Mouse (Mus musculus): Measurements from ENCODE around the gene Tnni1. TPM values are rescaled to one million over a fixed set of nuclear protein-coding genes. Genes with fewer than 3 reads are reported as not detected.

The Tnni1 gene
- polyA plus RNA-seq, 1 experiment from 2014 or later = 297 TPM

DNA sequence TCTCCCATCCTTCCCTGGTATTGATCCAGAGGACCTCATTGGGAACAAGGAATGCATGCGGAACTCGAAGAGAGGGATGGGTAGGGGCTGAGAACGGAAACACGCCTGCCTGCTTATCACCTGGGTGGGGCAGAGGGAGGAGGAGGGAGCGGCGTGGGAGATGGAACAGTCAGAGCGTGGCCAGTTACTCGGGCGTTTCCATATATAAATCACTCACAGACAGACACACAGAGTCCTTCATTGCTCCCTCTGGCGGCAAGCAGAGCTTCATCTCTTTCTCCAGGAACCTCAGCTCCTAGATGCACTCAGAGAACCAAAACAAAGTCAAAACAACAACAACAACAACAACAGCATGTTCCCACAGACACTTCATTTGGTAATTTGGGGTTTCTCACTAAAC, 9.5 kb downstream of the Tnni1 start:
- no peaks in the 10 kb centered on the region for H3K36me3 ChIP-seq
- H3K4me1 ChIP-seq = peaks cover 14% of the 10 kb centered on the region
- no peaks in the 10 kb centered on the region for H3K27me3 ChIP-seq
- no peak overlapping the region for H3K4me3 ChIP-seq (replicated peaks)
- no peak overlapping the region for H3K27ac ChIP-seq (replicated peaks)
- ATAC-seq (ENCODE audit: insufficient number of reproducible peaks, low FRiP score, low TSS enrichment, low read depth) = no peak
- H3K9ac ChIP-seq = no peak overlapping the region
- H3K4me2 ChIP-seq (replicated peaks) = no peak overlapping the region
- WGBS = 35% methylated on average over 10 of the region's 10 CpGs
- no peaks in the 10 kb centered on the region for H3K9me3 ChIP-seq (replicated peaks)

GRCm38 (mm10) chr1:135789815-135790214, 10.6 kb downstream of the Tnni1 start:
- Histone ChIP-seq H3K27ac (replicated peaks) (no peak overlapping the region), H3K9me3 (replicated peaks) (no peaks in the 10 kb centered on the region), H3K36me3 (no peaks in the 10 kb centered on the region), H3K27me3 (no peaks in the 10 kb centered on the region), H3K4me2 (replicated peaks) (no peak overlapping the region), H3K9ac (no peak overlapping the region), H3K4me1 (peaks cover 24% of the 10 kb centered on the region), H3K4me3 (replicated peaks) (no peak overlapping the region)
- ATAC-seq (ENCODE audit: insufficient number of reproducible peaks, low FRiP score, low TSS enrichment, low read depth) = no peak
- 14% methylated on average over 5 of the region's 5 CpGs for WGBS

- ATAC-seq (ENCODE audit: insufficient number of reproducible peaks, low FRiP score, low TSS enrichment, low read depth) = no peak
- H3K9me3 ChIP-seq (replicated peaks) = no peaks in the 10 kb centered on the region
- H3K27me3 ChIP-seq = no peaks in the 10 kb centered on the region
- H3K27ac ChIP-seq (replicated peaks) = peak overlapping the region; percentile 85
- H3K4me3 ChIP-seq (replicated peaks) = no peak overlapping the region
- H3K4me2 ChIP-seq (replicated peaks) = no peak overlapping the region
- H3K4me1 ChIP-seq = peaks cover 26% of the 10 kb centered on the region
- no peaks in the 10 kb centered on the region for H3K36me3 ChIP-seq
- 52% methylated on average over 13 of the region's 13 CpGs for WGBS
- no peak overlapping the region for H3K9ac ChIP-seq
Observed at GRCm38 (mm10) chr1:135792143-135792939, 13.1 kb downstream of the Tnni1 start.

DNA sequence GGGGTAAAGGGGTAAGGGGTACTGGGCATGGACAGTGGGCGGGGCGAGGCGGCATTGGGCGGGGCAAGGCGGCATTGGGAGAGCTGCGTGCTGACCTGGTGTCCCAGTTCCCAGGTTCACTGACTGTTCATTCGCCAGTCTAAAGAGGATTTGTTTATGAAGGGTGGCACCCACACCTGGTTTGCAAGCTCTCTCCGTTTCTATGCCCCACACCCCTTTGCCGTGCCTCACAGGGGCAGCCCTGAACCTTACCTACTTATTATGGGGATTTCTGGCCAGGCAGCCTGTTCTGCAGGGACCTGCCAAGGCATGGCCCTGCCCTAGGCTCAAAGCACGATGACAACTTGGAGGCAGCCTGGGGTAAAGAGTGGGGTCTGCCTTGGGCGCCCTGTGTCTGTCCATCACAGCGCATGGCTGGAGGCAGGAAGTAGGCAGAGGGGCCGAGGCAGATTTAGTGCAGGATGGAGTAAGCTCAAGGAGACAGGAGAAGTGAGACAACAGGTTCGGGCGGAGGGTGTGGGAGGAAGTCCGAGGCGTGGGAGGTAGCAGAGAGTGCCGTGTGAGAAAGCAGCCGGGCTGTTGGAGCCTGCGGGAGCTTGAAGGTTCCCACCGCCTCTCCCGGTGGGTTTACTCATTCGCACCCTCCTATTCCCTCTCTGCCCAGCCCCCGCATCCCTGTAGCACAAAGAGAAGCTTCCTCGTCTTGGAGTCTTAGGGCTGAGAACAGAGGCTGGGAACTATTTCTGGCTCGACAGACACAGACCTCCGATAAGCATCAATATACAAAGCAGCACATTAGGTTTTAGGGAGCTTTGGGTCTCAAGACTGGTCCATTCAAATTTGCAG, 14.4 kb downstream of the Tnni1 start:
- peak; percentile 5; the same call in 1 of the 2 replicates for ATAC-seq (ENCODE audit: insufficient number of reproducible peaks, low FRiP score, low TSS enrichment, low read depth)
- WGBS = 12% methylated on average over 27 of the region's 27 CpGs
- H3K27me3 ChIP-seq = no peaks in the 10 kb centered on the region
- H3K4me2 ChIP-seq (replicated peaks) = peak overlapping the region; percentile 48
- H3K9me3 ChIP-seq (replicated peaks) = no peaks in the 10 kb centered on the region
- no peaks in the 10 kb centered on the region for H3K36me3 ChIP-seq
- peaks cover 26% of the 10 kb centered on the region for H3K4me1 ChIP-seq
- peak overlapping the region; percentile 1; the same call in 1 of the 2 replicates for H3K9ac ChIP-seq
- peak overlapping the region; percentile 22 for H3K4me3 ChIP-seq (replicated peaks)
- peak overlapping the region; percentile 85 for H3K27ac ChIP-seq (replicated peaks)

DNA sequence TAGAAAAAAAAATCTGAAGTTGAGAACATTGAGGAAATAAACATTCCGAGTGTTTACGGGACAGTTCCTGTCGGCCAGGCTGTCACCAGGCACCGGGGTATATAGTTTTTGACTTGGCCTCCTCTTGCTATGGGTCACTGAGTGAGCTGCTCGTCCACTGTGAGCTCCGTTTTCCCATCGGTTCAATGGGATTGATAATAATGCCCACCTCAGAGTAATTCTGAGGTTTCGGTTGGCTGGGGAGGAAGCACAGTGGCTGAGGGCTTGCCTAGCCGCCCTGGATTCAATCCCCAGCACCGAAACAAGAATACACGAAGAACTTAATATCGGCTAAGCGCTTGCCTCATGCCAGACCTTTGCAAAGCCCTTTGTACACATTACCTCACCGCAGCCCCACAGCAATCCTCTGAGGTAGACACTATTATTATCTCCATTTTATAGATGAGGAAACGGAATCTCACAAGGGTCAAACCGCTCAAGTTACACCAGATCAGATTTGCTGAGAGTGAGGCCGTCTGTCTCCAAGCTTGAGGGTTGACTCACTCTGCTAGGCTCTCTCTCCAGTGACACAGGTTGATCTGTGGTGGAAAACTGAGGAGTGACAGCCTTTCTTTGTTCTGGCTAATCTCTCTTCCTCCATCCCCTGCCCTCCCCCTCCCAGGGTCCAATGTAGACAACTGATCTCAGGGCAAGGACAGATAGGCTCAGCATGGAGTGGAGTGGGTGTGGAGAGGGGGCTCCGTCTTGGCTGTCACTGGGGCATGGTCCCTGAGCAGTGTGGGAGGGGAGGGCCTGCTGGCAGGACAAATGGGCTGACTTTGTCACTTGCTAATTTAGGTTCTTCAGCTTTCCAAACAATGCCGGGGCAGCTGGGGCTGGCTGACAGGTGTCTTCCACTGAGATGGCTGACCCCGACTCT, 15.2 kb downstream of the Tnni1 start:
- peaks cover 26% of the 10 kb centered on the region for H3K4me1 ChIP-seq
- peak; percentile 51; the same call in 1 of the 2 replicates for ATAC-seq (ENCODE audit: insufficient number of reproducible peaks, low FRiP score, low TSS enrichment, low read depth)
- no peaks in the 10 kb centered on the region for H3K27me3 ChIP-seq
- H3K27ac ChIP-seq (replicated peaks) = peak overlapping the region; percentile 85
- H3K9ac ChIP-seq = no peak overlapping the region
- H3K4me3 ChIP-seq (replicated peaks) = peak overlapping the region; percentile 22
- 33% methylated on average over 20 of the region's 20 CpGs for WGBS
- H3K36me3 ChIP-seq = no peaks in the 10 kb centered on the region
- H3K4me2 ChIP-seq (replicated peaks) = peak overlapping the region; percentile 48
- no peaks in the 10 kb centered on the region for H3K9me3 ChIP-seq (replicated peaks)

GRCm38 (mm10) chr1:135798492-135798891, 19.3 kb downstream of the Tnni1 start:
- no peak overlapping the region for H3K27ac ChIP-seq (replicated peaks)
- H3K4me3 ChIP-seq (replicated peaks) = no peak overlapping the region
- 56% methylated on average over 1 of the region's 1 CpGs for WGBS
- H3K4me2 ChIP-seq (replicated peaks) = no peak overlapping the region
- no peaks in the 10 kb centered on the region for H3K9me3 ChIP-seq (replicated peaks)
- no peak overlapping the region for H3K9ac ChIP-seq
- peaks cover 28% of the 10 kb centered on the region for H3K4me1 ChIP-seq
- H3K27me3 ChIP-seq = no peaks in the 10 kb centered on the region
- no peaks in the 10 kb centered on the region for H3K36me3 ChIP-seq
- ATAC-seq (ENCODE audit: insufficient number of reproducible peaks, low FRiP score, low TSS enrichment, low read depth) = no peak

DNA sequence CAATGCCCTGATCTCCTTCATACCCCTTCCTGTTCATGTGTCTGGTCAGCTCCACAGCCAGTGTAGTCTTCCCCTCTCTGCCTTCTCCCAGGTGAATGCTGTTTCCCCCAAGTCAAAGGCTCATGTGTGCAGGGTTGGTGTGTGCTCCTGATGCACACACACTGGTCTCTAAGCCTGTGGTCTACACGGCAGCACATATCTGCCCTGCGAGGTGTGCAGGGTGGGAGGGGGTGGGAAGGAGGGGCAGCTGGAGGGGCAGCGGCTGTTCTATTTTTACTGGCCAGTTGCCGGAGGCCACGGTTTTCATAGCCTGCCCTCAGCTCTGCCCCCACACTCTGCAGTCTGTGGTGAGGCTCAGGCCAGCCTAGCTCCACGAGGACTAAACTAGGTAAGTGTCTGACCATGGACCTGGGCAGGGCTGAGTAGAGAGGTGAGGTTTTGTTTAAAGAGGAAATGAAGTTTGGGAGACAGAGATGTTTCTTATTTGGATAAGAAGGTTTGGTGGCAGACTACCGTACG, 19.9 kb downstream of the Tnni1 start:
- H3K4me2 ChIP-seq (replicated peaks) = no peak overlapping the region
- peaks cover 21% of the 10 kb centered on the region for H3K4me1 ChIP-seq
- no peaks in the 10 kb centered on the region; the same call in 1 of the 2 replicates for H3K27me3 ChIP-seq
- no peaks in the 10 kb centered on the region for H3K36me3 ChIP-seq
- peak overlapping the region; percentile 22; the same call in 1 of the 2 replicates for H3K27ac ChIP-seq (replicated peaks)
- H3K4me3 ChIP-seq (replicated peaks) = no peak overlapping the region
- H3K9me3 ChIP-seq (replicated peaks) = no peaks in the 10 kb centered on the region
- no peak; the same call in 1 of the 2 replicates for ATAC-seq (ENCODE audit: insufficient number of reproducible peaks, low FRiP score, low TSS enrichment, low read depth)
- WGBS = 54% methylated on average over 8 of the region's 8 CpGs
- H3K9ac ChIP-seq = no peak overlapping the region

DNA sequence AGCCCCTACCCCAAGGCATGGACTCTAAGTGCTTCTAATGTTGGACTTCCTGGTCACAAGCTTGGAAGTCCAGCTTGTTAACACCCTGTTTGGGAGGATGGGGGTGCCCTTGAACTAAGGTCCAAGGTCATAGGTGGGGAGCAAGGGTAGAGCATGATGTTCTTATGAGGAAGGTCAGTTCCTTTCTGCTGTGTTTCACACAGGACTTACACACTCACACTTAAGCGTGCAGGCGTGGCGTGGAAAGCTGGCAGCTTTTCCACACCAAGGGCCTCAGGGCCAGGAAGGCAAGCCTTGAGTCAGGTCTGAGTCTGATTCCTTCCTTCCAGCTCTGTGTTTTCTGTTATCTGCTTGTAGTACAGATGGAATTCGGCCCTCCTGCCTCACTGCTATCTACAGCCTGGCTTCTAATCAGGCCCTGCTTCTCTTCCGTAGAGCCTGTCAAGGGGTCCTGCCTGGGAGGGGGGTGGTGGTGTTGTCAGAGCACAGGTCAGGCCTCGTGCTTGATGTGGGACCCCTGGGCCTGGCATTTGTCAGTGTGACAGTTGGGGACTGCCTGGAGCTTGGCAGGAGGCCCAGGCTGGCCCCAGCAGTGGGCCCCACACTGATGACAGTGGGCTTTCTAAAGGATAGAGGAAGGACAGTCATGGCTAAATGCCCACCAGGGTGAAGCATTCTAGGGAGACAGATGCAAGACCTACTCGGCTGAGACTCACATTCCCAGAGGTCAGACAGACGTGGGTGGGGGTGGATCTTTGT, 21.1 kb downstream of the Tnni1 start:
- Histone ChIP-seq H3K36me3 (no peaks in the 10 kb centered on the region), H3K4me1 (peaks cover 13% of the 10 kb centered on the region), H3K27me3 (no peaks in the 10 kb centered on the region; the same call in 1 of the 2 replicates), H3K27ac (replicated peaks) (peak overlapping the region; percentile 23; the same call in 1 of the 2 replicates), H3K4me3 (replicated peaks) (no peak overlapping the region; the same call in 1 of the 2 replicates), H3K4me2 (replicated peaks) (no peak overlapping the region), H3K9ac (no peak overlapping the region), H3K9me3 (replicated peaks) (no peaks in the 10 kb centered on the region)
- 42% methylated on average over 8 of the region's 8 CpGs for WGBS
- ATAC-seq (ENCODE audit: insufficient number of reproducible peaks, low FRiP score, low TSS enrichment, low read depth) = peak; percentile 69

GRCm38 (mm10) chr1:135807546-135807945, 28.3 kb downstream of the Tnni1 start:
- H3K27ac ChIP-seq (replicated peaks) = no peak overlapping the region
- ATAC-seq (ENCODE audit: insufficient number of reproducible peaks, low FRiP score, low TSS enrichment, low read depth) = no peak
- H3K4me1 ChIP-seq = peaks cover 9% of the 10 kb centered on the region
- no peak overlapping the region for H3K4me2 ChIP-seq (replicated peaks)
- no peaks in the 10 kb centered on the region for H3K36me3 ChIP-seq
- WGBS = 43% methylated on average over 10 of the region's 10 CpGs
- no peak overlapping the region for H3K4me3 ChIP-seq (replicated peaks)
- no peak overlapping the region for H3K9ac ChIP-seq
- no peaks in the 10 kb centered on the region; the same call in 1 of the 2 replicates for H3K27me3 ChIP-seq
- no peaks in the 10 kb centered on the region for H3K9me3 ChIP-seq (replicated peaks)

- no peak overlapping the region for H3K9ac ChIP-seq
- no peak for ATAC-seq (ENCODE audit: insufficient number of reproducible peaks, low FRiP score, low TSS enrichment, low read depth)
- no peak overlapping the region for H3K4me3 ChIP-seq (replicated peaks)
- no peak overlapping the region for H3K27ac ChIP-seq (replicated peaks)
- H3K36me3 ChIP-seq = no peaks in the 10 kb centered on the region
- 79% methylated on average over 2 of the region's 2 CpGs for WGBS
- no peaks in the 10 kb centered on the region for H3K9me3 ChIP-seq (replicated peaks)
- peaks cover 16% of the 10 kb centered on the region for H3K4me1 ChIP-seq
- H3K27me3 ChIP-seq = no peaks in the 10 kb centered on the region; the same call in 1 of the 2 replicates
- no peak overlapping the region for H3K4me2 ChIP-seq (replicated peaks)
Observed at GRCm38 (mm10) chr1:135810180-135810579, 30.9 kb downstream of the Tnni1 start.

All from embryonic facial prominence, embryonic 15.5 days (tissue).